Mouse (Mus musculus) lung, adult 10 weeks (tissue): ENCODE data around the gene Gpr158. TPM values are rescaled to one million over a fixed set of nuclear protein-coding genes. Genes with fewer than 3 reads are reported as not detected.

Source experiments
- polyA plus RNA-seq: library from polyadenylated mRNA; stranded (reverse); fragments of 350-450 nt; fragmentation: Illumina TruSeq; extraction: RNeasy Lipid Tissue Mini Kit (QIAGEN cat#74804); gene quantifications from one replicate; pipeline ENCODE4 v1.2.3, GENCODE M21; 2014; ENCODE audit warnings: low read depth, low replicate concordance; ENCODE audit not compliant: insufficient read depth

Gpr158 gene
- polyA plus RNA-seq, result not detected

GRCm38 (mm10) chr2:21367345-21368111 is at the start of gene Gpr158:
Gene Gpr158, plus strand, starts transcription at chr2:21367542.

Other genes with a start within 250 kb of the Gpr158 start
- gene Enkur, start 162.2 kb upstream of the Gpr158 start, polyA plus RNA-seq, result 11.1 TPM
- 3.6 TPM for gene Thnsl1, start 161.8 kb upstream of the Gpr158 start, polyA plus RNA-seq